Mouse (Mus musculus) heart, embryonic 16.5 days (tissue): Measurements from ENCODE around the gene Kmt2a. TPM values are rescaled to one million over a fixed set of nuclear protein-coding genes. Genes with fewer than 3 reads are reported as not detected.

Source experiments
- ATAC-seq: fragments of 200-750 bp; cut with Nextera tagmentation; replicated peaks from 2 replicates; pipeline ENCODE4 v1.8.0; 2017; ENCODE audit warnings: moderate number of reproducible peaks; ENCODE audit not compliant: insufficient read depth, low FRiP score; ENCODE audit errors: extremely low read depth
- H3K27ac ChIP-seq: fragments of 300-500 bp; sonication (generic); 2 replicates; pipeline ENCODE4 v1.5.1; 2014; ENCODE audit warnings: mild to moderate bottlenecking, low read length, control low read depth, moderate library complexity
- H3K27me3 ChIP-seq: fragments of 300-500 bp; sonication (generic); 2 replicates; pipeline ENCODE4 v1.6.1; 2014; ENCODE audit warnings: low read length, mixed read lengths; ENCODE audit not compliant: control insufficient read depth, insufficient read depth
- H3K36me3 ChIP-seq: fragments of 300-500 bp; sonication (generic); 2 replicates; pipeline ENCODE4 v1.6.1; 2014; ENCODE audit not compliant: control insufficient read depth, insufficient read depth
- H3K4me1 ChIP-seq: fragments of 300-500 bp; sonication (generic); 2 replicates; pipeline ENCODE4 v1.6.1; 2014; ENCODE audit warnings: low read length, mixed read lengths; ENCODE audit not compliant: control insufficient read depth, insufficient read depth
- H3K4me2 ChIP-seq: fragments of 300-500 bp; sonication (generic); 2 replicates; pipeline ENCODE4 v1.6.1; 2014; ENCODE audit warnings: low read depth, mild to moderate bottlenecking, control low read depth, low read length
- H3K4me3 ChIP-seq: fragments of 300-500 bp; sonication (generic); 2 replicates; pipeline ENCODE4 v1.5.1; 2014; ENCODE audit warnings: mild to moderate bottlenecking, control low read depth, low read length
- H3K9ac ChIP-seq: fragments of 300-500 bp; sonication (generic); 2 replicates; pipeline ENCODE4 v1.6.1; 2014; ENCODE audit warnings: low read length, control low read depth
- H3K9me3 ChIP-seq: fragments of 300-500 bp; sonication (generic); replicated peaks from 2 replicates; pipeline ENCODE4 v1.6.1; 2016; ENCODE audit warnings: low read length; ENCODE audit not compliant: control insufficient read depth
- WGBS: fragments of 180-500 bp; shearing (Covaris S2); extraction: QIAGEN DNeasy Blood & Tissue Kit; methylation state at CpG from one replicate; pipeline ENCODE4 v1.1.7; 2014; 5-methylcytosine and 5-hydroxymethylcytosine counted together
- polyA plus RNA-seq: library from polyadenylated mRNA; unstranded; fragments of >200 nt; fragmentation: Nextera tagmentation; extraction: Ambion mirVana; gene quantifications from 2 replicates; pipeline ENCODE4 v1.2.1, GENCODE M21; 2015

Gene Kmt2a
- polyA plus RNA-seq, 1 experiment from 2014 or later, result 7.7 TPM

GRCm38 (mm10) chr9:44817522-44817921 lies 63.6 kb downstream of the Kmt2a start:
- no peak overlapping the region for H3K27ac ChIP-seq
- 65% methylated on average over 5 of the region's 5 CpGs for WGBS
- no peak for ATAC-seq
- H3K9me3 ChIP-seq, result no peaks in the 10 kb centered on the region
- no peak overlapping the region for H3K9ac ChIP-seq
- peaks cover 94% of the 10 kb centered on the region for H3K36me3 ChIP-seq
- no peaks in the 10 kb centered on the region for H3K4me1 ChIP-seq
- H3K4me3 ChIP-seq, result no peak overlapping the region
- no peak overlapping the region for H3K4me2 ChIP-seq
- H3K27me3 ChIP-seq, result no peaks in the 10 kb centered on the region

- Histone ChIP-seq H3K4me1 (no peaks in the 10 kb centered on the region), H3K4me3 (no peak overlapping the region), H3K36me3 (peaks cover 92% of the 10 kb centered on the region), H3K9ac (no peak overlapping the region), H3K9me3 (no peaks in the 10 kb centered on the region), H3K27me3 (no peaks in the 10 kb centered on the region), H3K4me2 (no peak overlapping the region), H3K27ac (no peak overlapping the region)
- 92% methylated on average over 8 of the region's 8 CpGs for WGBS
- ATAC-seq, result no peak
These were observed 66.9 kb downstream of the Kmt2a start for GRCm38 (mm10) chr9:44814179-44814578.

DNA sequence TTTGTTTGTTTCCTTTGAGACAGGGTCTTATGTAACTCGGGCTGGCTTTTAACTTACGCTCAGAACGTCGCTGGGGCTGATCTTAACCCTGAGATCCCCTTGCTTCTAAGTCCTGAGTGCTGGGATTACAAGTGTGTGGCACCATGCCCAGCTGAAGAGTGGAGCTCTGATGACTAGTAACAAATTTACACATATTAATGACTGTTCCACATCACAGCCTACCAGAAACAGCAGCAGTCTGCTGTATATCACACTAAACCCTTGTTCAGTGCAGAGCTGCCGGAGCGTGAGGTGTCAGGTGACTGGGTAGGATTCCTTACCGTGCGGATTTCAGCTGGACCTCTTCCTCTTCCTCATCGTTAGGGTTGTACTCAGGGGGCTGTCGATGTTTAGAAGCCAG lies 70.8 kb downstream of the Kmt2a start:
- Histone ChIP-seq H3K27ac (no peak overlapping the region), H3K9ac (no peak overlapping the region), H3K4me1 (no peaks in the 10 kb centered on the region), H3K4me2 (no peak overlapping the region), H3K27me3 (no peaks in the 10 kb centered on the region), H3K36me3 (peaks cover 87% of the 10 kb centered on the region), H3K4me3 (no peak overlapping the region), H3K9me3 (no peaks in the 10 kb centered on the region)
- no peak for ATAC-seq
- 75% methylated on average over 10 of the region's 10 CpGs for WGBS

DNA sequence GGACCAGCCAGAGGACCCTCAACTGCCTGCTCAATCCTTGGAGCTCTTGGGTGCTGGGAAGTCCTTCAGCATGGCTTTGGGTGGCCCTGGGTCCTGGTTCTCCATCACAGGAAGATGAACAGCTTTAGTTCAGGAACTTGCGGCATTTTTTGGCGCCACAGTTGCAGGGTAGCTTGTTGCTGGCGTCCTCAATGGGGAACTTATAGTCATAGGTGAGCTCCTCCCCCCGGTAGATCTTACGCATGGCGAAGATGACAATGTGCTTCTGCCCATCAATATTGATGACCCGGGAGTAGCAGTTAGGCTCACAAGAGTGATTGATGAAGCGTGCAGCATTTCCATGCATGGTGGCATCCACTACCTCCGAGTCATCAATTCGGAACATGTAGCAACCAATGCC lies 73.3 kb downstream of the Kmt2a start:
- H3K4me3 ChIP-seq, result no peak overlapping the region
- H3K9ac ChIP-seq, result no peak overlapping the region
- no peaks in the 10 kb centered on the region for H3K27me3 ChIP-seq
- H3K4me2 ChIP-seq, result no peak overlapping the region
- 92% methylated on average over 10 of the region's 10 CpGs for WGBS
- H3K9me3 ChIP-seq, result no peaks in the 10 kb centered on the region
- no peaks in the 10 kb centered on the region for H3K4me1 ChIP-seq
- peaks cover 71% of the 10 kb centered on the region for H3K36me3 ChIP-seq
- no peak for ATAC-seq
- H3K27ac ChIP-seq, result no peak overlapping the region

- Histone ChIP-seq H3K27ac (no peak overlapping the region), H3K4me2 (no peak overlapping the region), H3K9me3 (no peaks in the 10 kb centered on the region), H3K27me3 (no peaks in the 10 kb centered on the region), H3K4me1 (no peaks in the 10 kb centered on the region), H3K4me3 (no peak overlapping the region), H3K36me3 (peaks cover 66% of the 10 kb centered on the region), H3K9ac (no peak overlapping the region)
- no peak for ATAC-seq
- 59% methylated on average over 5 of the region's 5 CpGs for WGBS
These were observed 74.0 kb downstream of the Kmt2a start for GRCm38 (mm10) chr9:44807141-44807540.

DNA sequence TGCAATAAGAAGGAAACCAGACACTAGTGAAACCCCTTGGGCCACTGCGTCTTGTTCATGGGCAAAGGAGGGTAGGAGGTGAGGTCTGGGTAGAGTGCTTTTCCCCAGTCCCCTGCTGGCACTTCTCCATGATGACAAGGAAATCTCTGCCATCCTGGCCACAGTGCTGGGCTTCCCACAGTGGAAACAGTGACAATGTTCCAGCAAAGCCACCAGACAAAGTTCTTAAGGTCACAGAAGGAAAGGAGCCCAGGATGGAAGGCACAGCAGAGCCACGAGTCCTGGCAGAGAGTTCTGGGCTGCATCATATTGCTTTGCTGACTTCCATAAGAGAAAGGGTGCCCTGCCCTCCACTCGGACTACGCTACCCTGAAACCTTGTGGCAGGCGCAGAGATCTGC lies 75.6 kb downstream of the Kmt2a start:
- Histone ChIP-seq H3K27ac (no peak overlapping the region), H3K4me1 (no peaks in the 10 kb centered on the region), H3K9me3 (no peaks in the 10 kb centered on the region), H3K9ac (no peak overlapping the region), H3K36me3 (peaks cover 52% of the 10 kb centered on the region), H3K4me2 (no peak overlapping the region), H3K27me3 (no peaks in the 10 kb centered on the region), H3K4me3 (no peak overlapping the region)
- ATAC-seq, result no peak
- WGBS, result 91% methylated on average over 5 of the region's 5 CpGs

DNA sequence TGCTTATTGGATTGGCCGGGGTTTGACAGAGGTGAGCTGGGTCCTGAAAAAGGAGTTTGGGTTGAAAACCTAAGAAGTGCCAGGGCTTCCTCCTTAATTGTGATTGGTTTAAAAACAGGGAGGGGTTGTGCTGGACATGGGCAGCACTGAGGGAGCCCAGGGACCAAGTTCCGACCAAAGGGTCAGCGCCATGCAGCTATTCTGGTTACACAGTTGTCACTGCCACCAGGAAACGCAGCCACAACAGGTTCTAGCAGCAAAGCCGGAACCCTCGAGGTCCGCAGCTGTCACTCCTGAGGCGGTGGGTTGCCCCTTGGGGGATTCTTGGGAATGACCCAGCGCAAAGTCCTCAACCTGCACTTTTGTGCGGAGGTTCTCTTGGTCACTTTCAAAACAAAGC lies 76.4 kb downstream of the Kmt2a start:
- Histone ChIP-seq H3K27me3 (no peaks in the 10 kb centered on the region), H3K9me3 (no peaks in the 10 kb centered on the region), H3K36me3 (peaks cover 44% of the 10 kb centered on the region), H3K4me3 (no peak overlapping the region), H3K9ac (no peak overlapping the region), H3K4me1 (0 out of 2 replicates have a peak, but pooled peaks cover 3% of the 10 kb centered on the region), H3K27ac (no peak overlapping the region), H3K4me2 (no peak overlapping the region)
- 89% methylated on average over 10 of the region's 10 CpGs for WGBS
- ATAC-seq, result no peak

DNA sequence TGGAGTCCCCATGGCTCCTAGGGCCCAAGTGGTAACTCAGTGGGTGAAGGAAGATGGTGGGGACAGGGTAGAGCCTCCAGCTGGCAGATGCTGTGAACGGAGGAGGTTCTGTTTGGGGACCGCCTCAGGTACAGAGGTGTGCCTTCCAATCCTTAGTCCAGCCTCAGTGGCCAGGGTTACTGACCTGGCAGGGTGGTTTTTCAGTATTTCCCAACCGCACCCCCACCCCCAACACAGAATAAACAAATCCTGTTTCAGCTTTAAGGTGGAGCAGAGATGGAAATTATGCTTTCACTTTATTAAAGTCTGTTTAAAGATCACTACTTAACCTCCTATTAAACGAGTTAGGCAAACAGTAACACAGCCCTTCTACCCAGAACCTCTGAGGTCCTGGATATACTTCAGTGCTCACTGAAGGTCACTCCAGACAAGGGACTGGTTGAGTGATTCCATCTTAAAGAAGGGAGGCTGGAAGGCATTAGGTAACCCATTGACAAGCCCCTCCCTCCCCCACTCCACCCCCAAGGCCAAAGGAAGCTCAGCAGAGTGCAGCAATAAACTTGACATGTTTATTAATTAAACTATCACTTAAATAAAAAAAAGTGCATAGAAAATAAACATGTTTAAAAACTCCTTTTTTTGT lies 78.2 kb downstream of the Kmt2a start, which contains the start of gene Ttc36:
Gene Ttc36, minus strand, starts transcription at position 265 of the 643 bp plus-strand sequence.
- ATAC-seq, result no peak
- no peaks in the 10 kb centered on the region for H3K9me3 ChIP-seq
- 67% methylated on average over 4 of the region's 4 CpGs for WGBS
- H3K4me2 ChIP-seq, result no peak within 1 kb of the TSS
- H3K4me1 ChIP-seq, result peaks cover 8% of the 10 kb centered on the region
- no peak within 1 kb of the TSS for H3K9ac ChIP-seq
- H3K4me3 ChIP-seq, result no peak within 1 kb of the TSS
- H3K36me3 ChIP-seq, result peaks cover 27% of the 10 kb centered on the region
- H3K27me3 ChIP-seq, result peaks cover 6% of the 10 kb centered on the region
- no peak within 1 kb of the TSS for H3K27ac ChIP-seq

DNA sequence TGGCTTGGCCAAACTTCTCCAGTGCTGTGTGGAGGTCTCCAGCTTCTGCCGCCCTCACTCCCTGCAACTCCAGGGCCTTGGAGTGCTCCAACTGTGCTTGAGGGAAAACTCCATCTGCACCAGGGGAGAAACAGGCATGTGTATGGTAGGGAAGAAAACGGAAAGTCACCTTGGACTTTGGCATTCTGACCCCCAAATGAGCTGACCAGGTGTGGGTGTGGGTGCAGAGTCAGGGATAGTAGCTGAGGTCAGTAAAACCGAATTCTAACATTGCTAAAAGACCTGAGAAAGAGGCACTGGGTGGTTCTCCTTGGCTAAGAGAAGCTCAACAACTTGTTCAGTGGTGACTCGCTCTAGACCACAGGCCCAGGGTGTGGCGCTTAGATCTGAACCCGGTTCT lies 79.4 kb downstream of the Kmt2a start:
- 81% methylated on average over 6 of the region's 6 CpGs for WGBS
- H3K27me3 ChIP-seq, result peaks cover 9% of the 10 kb centered on the region
- peaks cover 15% of the 10 kb centered on the region for H3K36me3 ChIP-seq
- no peak overlapping the region for H3K27ac ChIP-seq
- no peak for ATAC-seq
- no peaks in the 10 kb centered on the region for H3K9me3 ChIP-seq
- no peak overlapping the region for H3K9ac ChIP-seq
- no peak overlapping the region for H3K4me3 ChIP-seq
- peaks cover 8% of the 10 kb centered on the region for H3K4me1 ChIP-seq
- H3K4me2 ChIP-seq, result no peak overlapping the region
